ENCODE assay signal across 19 mouse cellular contexts in genomic region chr2:52691745-52692144, GRCm38 (mm10). TPM values are rescaled to one million over a fixed set of nuclear protein-coding genes. Genes with fewer than 3 reads are reported as not detected.
DNase-seq lines count a peak whose midpoint lies in the region; ATAC-seq and TF ChIP-seq lines count a peak whose summit lies in the region.
"Had no signal": no experiment of that assay in that cellular context is flagged by ENCODE, and none has a peak within 500 bp of the region (broad histone marks: within the 10 kb centered on the region; RNA-seq: fewer than 3 reads in every experiment).

No protein-coding gene starts in this region.

- H3K4me1 ChIP-seq in forebrain, postnatal 0 days (ENCODE audit: insufficient read depth), result no peaks in the 10 kb centered on the region
- no peaks in the 10 kb centered on the region for H3K4me1 ChIP-seq in forebrain, embryonic 13.5 days
- no peaks in the 10 kb centered on the region for H3K4me1 ChIP-seq in kidney, postnatal 0 days (replicated peaks; ENCODE audit: insufficient read depth, low read length)
- no peaks in the 10 kb centered on the region for H3K4me1 ChIP-seq in midbrain, postnatal 0 days (ENCODE audit: insufficient read depth, low read length)
- no peaks in the 10 kb centered on the region for H3K4me1 ChIP-seq in midbrain, embryonic 15.5 days
- H3K4me1 ChIP-seq: limb, embryonic 13.5 days; lung, embryonic 15.5 days; midbrain, embryonic 12.5 days; neural tube, embryonic 12.5 days had no signal

- ATAC-seq in forebrain, postnatal 0 days, result no peak
- ATAC-seq in forebrain, embryonic 13.5 days, result no peak
- ATAC-seq in kidney, postnatal 0 days (replicated peaks; ENCODE audit: low FRiP score, low read depth), result no peak
- no peak for ATAC-seq in midbrain, postnatal 0 days (ENCODE audit: low FRiP score)
- no peak for ATAC-seq in midbrain, embryonic 15.5 days (replicated peaks)
- ATAC-seq: activated CD4-positive, CD25-positive, alpha-beta regulatory T cell, adult 4 months; inflammation-experienced regulatory T-cells, adult 6 months had no signal

- H3K4me2 ChIP-seq in forebrain, postnatal 0 days (ENCODE audit: low read depth), result no peak overlapping the region
- no peak overlapping the region for H3K4me2 ChIP-seq in forebrain, embryonic 13.5 days
- no peak overlapping the region for H3K4me2 ChIP-seq in kidney, postnatal 0 days (ENCODE audit: low read length)
- no peak overlapping the region for H3K4me2 ChIP-seq in midbrain, postnatal 0 days (ENCODE audit: low read depth, low read length, poor library complexity, severe bottlenecking)
- no peak overlapping the region for H3K4me2 ChIP-seq in midbrain, embryonic 15.5 days
- H3K4me2 ChIP-seq: limb, embryonic 13.5 days; lung, embryonic 15.5 days; midbrain, embryonic 12.5 days; neural tube, embryonic 12.5 days had no signal

- no peak for DNase-seq in forebrain, postnatal 0 days
- no peak for DNase-seq in kidney, postnatal 0 days (ENCODE audit: low spot score)
- DNase-seq in kidney, adult 11 months, result no peak
- DNase-seq in midbrain, postnatal 0 days (ENCODE audit: low spot score), result no peak
- no peak for DNase-seq in thymus, postnatal 36 days
- DNase-seq: B cell, adult 2 months; heart, adult 18-20 months; heart, postnatal 4 days; thymus, postnatal 4 days had no signal

- H3K4me3 ChIP-seq in forebrain, postnatal 0 days (ENCODE audit: low read depth, low read length), result no peak overlapping the region
- no peak overlapping the region for H3K4me3 ChIP-seq in forebrain, embryonic 13.5 days
- H3K4me3 ChIP-seq in kidney, postnatal 0 days (replicated peaks; ENCODE audit: low read depth, low read length), result no peak overlapping the region
- H3K4me3 ChIP-seq in midbrain, postnatal 0 days (ENCODE audit: low read depth, low read length), result no peak overlapping the region
- no peak overlapping the region for H3K4me3 ChIP-seq in midbrain, embryonic 15.5 days
- H3K4me3 ChIP-seq: erythroblast, embryonic 14.5 days; limb, embryonic 13.5 days; lung, embryonic 15.5 days; midbrain, embryonic 12.5 days; neural tube, embryonic 12.5 days had no signal

- 67% methylated on average over 4 of the region's 4 CpGs for WGBS in forebrain, postnatal 0 days
- 69% methylated on average over 4 of the region's 4 CpGs for WGBS in forebrain, embryonic 13.5 days
- WGBS in kidney, postnatal 0 days, result 87% methylated on average over 4 of the region's 4 CpGs
- WGBS in midbrain, postnatal 0 days, result 78% methylated on average over 4 of the region's 4 CpGs
- WGBS in midbrain, embryonic 15.5 days, result 75% methylated on average over 4 of the region's 4 CpGs

- H3K36me3 ChIP-seq in forebrain, postnatal 0 days (ENCODE audit: insufficient read depth), result 0 out of 2 replicates have a peak, but pooled peaks cover 5% of the 10 kb centered on the region
- H3K36me3 ChIP-seq in forebrain, embryonic 13.5 days (ENCODE audit: poor library complexity, severe bottlenecking), result peaks cover 11% of the 10 kb centered on the region
- peaks cover 10% of the 10 kb centered on the region; the same call in 1 of the 2 replicates for H3K36me3 ChIP-seq in kidney, postnatal 0 days (ENCODE audit: insufficient read depth, low read length)
- peaks cover 7% of the 10 kb centered on the region; the same call in 1 of the 2 replicates for H3K36me3 ChIP-seq in midbrain, postnatal 0 days (ENCODE audit: insufficient read depth, low read length)
- no peaks in the 10 kb centered on the region for H3K36me3 ChIP-seq in midbrain, embryonic 15.5 days (replicated peaks)

- H3K27ac ChIP-seq in forebrain, postnatal 0 days (ENCODE audit: low read depth, low read length), result no peak overlapping the region
- no peak overlapping the region for H3K27ac ChIP-seq in forebrain, embryonic 13.5 days
- no peak overlapping the region for H3K27ac ChIP-seq in kidney, postnatal 0 days
- no peak overlapping the region for H3K27ac ChIP-seq in midbrain, postnatal 0 days (ENCODE audit: low read depth, low read length)
- H3K27ac ChIP-seq in midbrain, embryonic 15.5 days, result no peak overlapping the region
- H3K27ac ChIP-seq: limb, embryonic 13.5 days; lung, embryonic 15.5 days; midbrain, embryonic 12.5 days; neural tube, embryonic 12.5 days had no signal

- no peaks in the 10 kb centered on the region for H3K9me3 ChIP-seq in forebrain, postnatal 0 days (ENCODE audit: low read length)
- no peaks in the 10 kb centered on the region for H3K9me3 ChIP-seq in forebrain, embryonic 13.5 days (replicated peaks)
- H3K9me3 ChIP-seq in kidney, postnatal 0 days (replicated peaks; ENCODE audit: low read length), result no peaks in the 10 kb centered on the region
- H3K9me3 ChIP-seq in midbrain, postnatal 0 days (ENCODE audit: low read length), result no peaks in the 10 kb centered on the region
- no peaks in the 10 kb centered on the region for H3K9me3 ChIP-seq in midbrain, embryonic 15.5 days
- H3K9me3 ChIP-seq: limb, embryonic 13.5 days; lung, embryonic 15.5 days; midbrain, embryonic 12.5 days; neural tube, embryonic 12.5 days had no signal

- peak; percentile 36 for TF ChIP-seq CTCF in forebrain, postnatal 0 days (IDR thresholded peaks at IDR 0.05; ENCODE audit: low read depth)
- peak; percentile 43; the same call in 1 of the 2 replicates for TF ChIP-seq CTCF in kidney, postnatal 0 days (IDR thresholded peaks at IDR 0.05; ENCODE audit: low read depth)
- peak; percentile 52 for TF ChIP-seq CTCF in midbrain, postnatal 0 days (IDR thresholded peaks at IDR 0.05)

- H3K27me3 ChIP-seq in forebrain, postnatal 0 days (ENCODE audit: insufficient read depth, low read length), result no peaks in the 10 kb centered on the region
- no peaks in the 10 kb centered on the region for H3K27me3 ChIP-seq in forebrain, embryonic 13.5 days
- no peaks in the 10 kb centered on the region for H3K27me3 ChIP-seq in kidney, postnatal 0 days (ENCODE audit: insufficient read depth, low read length)
- no peaks in the 10 kb centered on the region for H3K27me3 ChIP-seq in midbrain, postnatal 0 days (ENCODE audit: insufficient read depth, low read length)
- H3K27me3 ChIP-seq in midbrain, embryonic 15.5 days (replicated peaks), result no peaks in the 10 kb centered on the region
- H3K27me3 ChIP-seq: limb, embryonic 13.5 days; lung, embryonic 15.5 days; midbrain, embryonic 12.5 days; neural tube, embryonic 12.5 days had no signal

- no peak overlapping the region for H3K9ac ChIP-seq in forebrain, postnatal 0 days
- H3K9ac ChIP-seq in forebrain, embryonic 13.5 days, result no peak overlapping the region
- no peak overlapping the region for H3K9ac ChIP-seq in kidney, postnatal 0 days (ENCODE audit: low read depth, low read length)
- H3K9ac ChIP-seq in midbrain, postnatal 0 days (replicated peaks; ENCODE audit: low read length, poor library complexity, severe bottlenecking), result no peak overlapping the region
- H3K9ac ChIP-seq in midbrain, embryonic 15.5 days, result no peak overlapping the region
- H3K9ac ChIP-seq: limb, embryonic 13.5 days; lung, embryonic 15.5 days; midbrain, embryonic 12.5 days; neural tube, embryonic 12.5 days had no signal

RNA-seq across cellular contexts. Expression of gene Cacnb4, which starts 15.1 kb away (rescaled TPM):
- 13.3 and 13.8 TPM in 2 replicates for total RNA-seq in forebrain, postnatal 0 days (2014; rRNA removed)
- polyA plus RNA-seq in forebrain, postnatal 0 days (2015; fragmentation: Nextera tagmentation; extraction: Ambion mirVana), result 9.2 and 13.7 TPM in 2 replicates
- 6.6 TPM in 2 replicates for polyA plus RNA-seq in forebrain, embryonic 13.5 days (2015; fragmentation: Nextera tagmentation; extraction: Ambion mirVana)
- 1.4 and 2.0 TPM in 2 replicates for polyA plus RNA-seq in kidney, postnatal 0 days (2015; fragmentation: Nextera tagmentation; extraction: Ambion mirVana)
- 12.5 and 15.7 TPM in 2 replicates for total RNA-seq in midbrain, postnatal 0 days (2014; rRNA removed)
- 13.3 and 14.0 TPM in 2 replicates for polyA plus RNA-seq in midbrain, postnatal 0 days (2015; fragmentation: Nextera tagmentation; extraction: Ambion mirVana)
- polyA plus RNA-seq in midbrain, embryonic 15.5 days (2015; fragmentation: Nextera tagmentation; extraction: Ambion mirVana), result 12.1 and 13.7 TPM in 2 replicates
- total RNA-seq: MEL had no signal
- polyA plus RNA-seq: erythroblast, embryonic 14.5 days had no signal

RNA-seq across cellular contexts. Expression of gene Stam2, which starts 50.3 kb away (rescaled TPM):
- total RNA-seq in forebrain, postnatal 0 days (2014; rRNA removed), result 34.0 and 40.3 TPM in 2 replicates
- 23.3 and 30.6 TPM in 2 replicates for polyA plus RNA-seq in forebrain, postnatal 0 days (2015; fragmentation: Nextera tagmentation; extraction: Ambion mirVana)
- 38.3 and 40.3 TPM in 2 replicates for polyA plus RNA-seq in forebrain, embryonic 13.5 days (2015; fragmentation: Nextera tagmentation; extraction: Ambion mirVana)
- polyA plus RNA-seq in kidney, postnatal 0 days (2015; fragmentation: Nextera tagmentation; extraction: Ambion mirVana), result 29.8 and 33.7 TPM in 2 replicates
- total RNA-seq in midbrain, postnatal 0 days (2014; rRNA removed), result 27.5 and 38.1 TPM in 2 replicates
- 26.1 and 27.3 TPM in 2 replicates for polyA plus RNA-seq in midbrain, postnatal 0 days (2015; fragmentation: Nextera tagmentation; extraction: Ambion mirVana)
- 38.1 and 39.0 TPM in 2 replicates for polyA plus RNA-seq in midbrain, embryonic 15.5 days (2015; fragmentation: Nextera tagmentation; extraction: Ambion mirVana)
